Mouse (Mus musculus) E14TG2a.4 (cell line): ENCODE results near the gene Ccdc155.
A peak's percentile ranks its signal among the peaks of the same experiment; 100 is the strongest.

ENCODE experiments used
- CTCF ChIP-seq: conservative IDR thresholded peaks from 2 replicates; pipeline ENCODE4 v1.5.1; 2014; ENCODE audit warnings: low read length
- POU5F1 ChIP-seq: IDR thresholded peaks from 2 replicates; pipeline ENCODE4 v1.6.1; 2014; ENCODE audit warnings: low read length, borderline replicate concordance

- TF ChIP-seq CTCF (peak; percentile 89), POU5F1 (no peak)
Measured at GRCm38 (mm10) chr7:45135993-45136567, 68.6 kb downstream of the Ccdc155 start, which contains the start of the genes Gm45713 and Flt3l.
